Comparison of ENCODE assay signal across 10 mouse cellular contexts in genomic region chr12:26936696-26937458, GRCm38 (mm10).
DNase-seq lines count a peak whose midpoint lies in the region; ATAC-seq lines count a peak whose summit lies in the region.
"Had no signal": no experiment of that assay in that cellular context is flagged by ENCODE, and none has a peak within 500 bp of the region (broad histone marks: within the 10 kb centered on the region; RNA-seq: fewer than 3 reads in every experiment).

No protein-coding gene starts in this region.

- H3K4me1 ChIP-seq in neural tube, embryonic 12.5 days, result peaks cover 13% of the 10 kb centered on the region; the same call in 1 of the 2 replicates
- H3K4me1 ChIP-seq in neural tube, embryonic 15.5 days, result peaks cover 8% of the 10 kb centered on the region
- H3K4me1 ChIP-seq in embryonic facial prominence, embryonic 14.5 days (ENCODE audit: control insufficient read depth, insufficient read depth, low read length), result 0 out of 2 replicates have a peak, but pooled peaks cover 3% of the 10 kb centered on the region
- H3K4me1 ChIP-seq in hindbrain, embryonic 16.5 days (ENCODE audit: control insufficient read depth, insufficient read depth, low read depth, low read length), result peaks cover 4% of the 10 kb centered on the region; the same call in 1 of the 2 replicates

- H3K27ac ChIP-seq in neural tube, embryonic 12.5 days, result no peak overlapping the region
- no peak overlapping the region for H3K27ac ChIP-seq in neural tube, embryonic 15.5 days (replicated peaks)
- no peak overlapping the region for H3K27ac ChIP-seq in embryonic facial prominence, embryonic 14.5 days (replicated peaks; ENCODE audit: low read depth, low read length)
- H3K27ac ChIP-seq in hindbrain, embryonic 16.5 days (ENCODE audit: low read depth, low read length), result peak overlapping the region; percentile 59; the same call in 1 of the 2 replicates

- ATAC-seq in neural tube, embryonic 12.5 days (ENCODE audit: low FRiP score, low read depth), result peak; percentile 48; the same call in 1 of the 2 replicates
- no peak for ATAC-seq in neural tube, embryonic 15.5 days (ENCODE audit: low FRiP score)
- no peak for ATAC-seq in embryonic facial prominence, embryonic 14.5 days (ENCODE audit: low read depth)
- peak; percentile 92 for ATAC-seq in hindbrain, embryonic 16.5 days

- peak; percentile 22 for DNase-seq in embryonic facial prominence, embryonic 14.5 days (ENCODE audit: low spot score)
- DNase-seq in B cell, adult 2 months, result no peak
- no peak for DNase-seq in left cerebral cortex, adult 8-10 months (ENCODE audit: low spot score in 2 of 2)
- no peak for DNase-seq in spleen, postnatal 14 days (ENCODE audit: low spot score in 2 of 2)
- DNase-seq in right cerebral cortex, postnatal 25 days, result no peak
- DNase-seq: adrenal gland, postnatal 25 days; layer of hippocampus, adult 9-11 months had no signal

- WGBS in neural tube, embryonic 12.5 days, result 37% methylated on average over 5 of the region's 5 CpGs
- WGBS in neural tube, embryonic 15.5 days, result 30% methylated on average over 5 of the region's 5 CpGs
- WGBS in embryonic facial prominence, embryonic 14.5 days, result 41% methylated on average over 5 of the region's 5 CpGs
- WGBS in hindbrain, embryonic 16.5 days, result 24% methylated on average over 5 of the region's 5 CpGs

- peaks cover 4% of the 10 kb centered on the region for H3K9me3 ChIP-seq in neural tube, embryonic 12.5 days
- no peaks in the 10 kb centered on the region for H3K9me3 ChIP-seq in neural tube, embryonic 15.5 days (replicated peaks)
- H3K9me3 ChIP-seq in embryonic facial prominence, embryonic 14.5 days (ENCODE audit: control insufficient read depth, low read length), result 0 out of 2 replicates have a peak, but pooled peaks cover 6% of the 10 kb centered on the region
- peaks cover 4% of the 10 kb centered on the region; the same call in 1 of the 2 replicates for H3K9me3 ChIP-seq in hindbrain, embryonic 16.5 days (ENCODE audit: control insufficient read depth, low read length)

- no peaks in the 10 kb centered on the region for H3K36me3 ChIP-seq in neural tube, embryonic 12.5 days
- no peaks in the 10 kb centered on the region for H3K36me3 ChIP-seq in neural tube, embryonic 15.5 days
- H3K36me3 ChIP-seq in embryonic facial prominence, embryonic 14.5 days (ENCODE audit: control insufficient read depth, insufficient read depth, low read length), result no peaks in the 10 kb centered on the region
- H3K36me3 ChIP-seq in hindbrain, embryonic 16.5 days (ENCODE audit: control insufficient read depth, insufficient read depth, low read length), result no peaks in the 10 kb centered on the region

- no peaks in the 10 kb centered on the region for H3K27me3 ChIP-seq in neural tube, embryonic 12.5 days (replicated peaks)
- H3K27me3 ChIP-seq in neural tube, embryonic 15.5 days (replicated peaks), result no peaks in the 10 kb centered on the region
- no peaks in the 10 kb centered on the region for H3K27me3 ChIP-seq in embryonic facial prominence, embryonic 14.5 days (replicated peaks; ENCODE audit: control insufficient read depth, insufficient read depth, low read length)
- H3K27me3 ChIP-seq in hindbrain, embryonic 16.5 days (replicated peaks; ENCODE audit: control insufficient read depth, insufficient read depth, low read length), result no peaks in the 10 kb centered on the region

- H3K4me2 ChIP-seq in neural tube, embryonic 12.5 days (replicated peaks), result no peak overlapping the region
- no peak overlapping the region for H3K4me2 ChIP-seq in neural tube, embryonic 15.5 days
- no peak overlapping the region for H3K4me2 ChIP-seq in embryonic facial prominence, embryonic 14.5 days (ENCODE audit: low read depth, low read length)
- H3K4me2 ChIP-seq in hindbrain, embryonic 16.5 days (ENCODE audit: low read length), result no peak overlapping the region

- H3K9ac ChIP-seq in neural tube, embryonic 12.5 days, result no peak overlapping the region
- no peak overlapping the region for H3K9ac ChIP-seq in neural tube, embryonic 15.5 days (replicated peaks)
- H3K9ac ChIP-seq in embryonic facial prominence, embryonic 14.5 days (ENCODE audit: low read depth, low read length), result no peak overlapping the region
- peak overlapping the region; percentile 18; the same call in 1 of the 2 replicates for H3K9ac ChIP-seq in hindbrain, embryonic 16.5 days (ENCODE audit: low read depth, low read length)

- no peak overlapping the region for H3K4me3 ChIP-seq in neural tube, embryonic 12.5 days
- no peak overlapping the region for H3K4me3 ChIP-seq in neural tube, embryonic 15.5 days (replicated peaks)
- H3K4me3 ChIP-seq in embryonic facial prominence, embryonic 14.5 days (ENCODE audit: low read depth, low read length), result no peak overlapping the region
- no peak overlapping the region for H3K4me3 ChIP-seq in hindbrain, embryonic 16.5 days (ENCODE audit: low read length)

Comparison
In these comparisons a context has a peak if more than half of its experiments do, and no peak if none do; other contexts are left out.
1. ATAC-seq: peak in neural tube, embryonic 12.5 days (single experiment) and hindbrain, embryonic 16.5 days (single experiment); none in neural tube, embryonic 15.5 days (single experiment) and embryonic facial prominence, embryonic 14.5 days (single experiment).